Mouse (Mus musculus) neural tube, embryonic 14.5 days (tissue): Measurements from ENCODE around the gene Cpt1a. TPM values are rescaled to one million over a fixed set of nuclear protein-coding genes. Genes with fewer than 3 reads are reported as not detected.

Experiments
- ATAC-seq: fragments of 200-750 bp; cut with Nextera tagmentation; 2 replicates; pipeline ENCODE4 v1.8.0; 2017; ENCODE audit warnings: low read depth, mild to moderate bottlenecking, moderate TSS enrichment, moderate library complexity
- H3K27ac ChIP-seq: fragments of 300-500 bp; sonication (generic); 2 replicates; pipeline ENCODE4 v1.5.1; 2014; ENCODE audit warnings: low read depth, mild to moderate bottlenecking, control low read depth, low read length, moderate library complexity, mixed read lengths
- H3K27me3 ChIP-seq: fragments of 300-500 bp; sonication (generic); 2 replicates; pipeline ENCODE4 v1.6.1; 2014; ENCODE audit warnings: low read length; ENCODE audit not compliant: control insufficient read depth, insufficient read depth
- H3K36me3 ChIP-seq: fragments of 300-500 bp; sonication (generic); 2 replicates; pipeline ENCODE4 v1.6.1; 2014; ENCODE audit warnings: low read length, mixed read lengths; ENCODE audit not compliant: control insufficient read depth, insufficient read depth
- H3K4me1 ChIP-seq: fragments of 300-500 bp; sonication (generic); 2 replicates; pipeline ENCODE4 v1.6.1; 2014; ENCODE audit warnings: low read length; ENCODE audit not compliant: control insufficient read depth, insufficient read depth
- H3K4me2 ChIP-seq: fragments of 300-500 bp; sonication (generic); 2 replicates; pipeline ENCODE4 v1.6.1; 2014; ENCODE audit warnings: mild to moderate bottlenecking, low read depth, low read length, control low read depth
- H3K4me3 ChIP-seq: fragments of 300-500 bp; sonication (generic); 2 replicates; pipeline ENCODE4 v1.5.1; 2014; ENCODE audit warnings: low read depth, low read length, control low read depth, mixed read lengths
- H3K9ac ChIP-seq: fragments of 300-500 bp; sonication (generic); replicated peaks from 2 replicates; pipeline ENCODE4 v1.6.1; 2014; ENCODE audit warnings: low read depth, mild to moderate bottlenecking, control low read depth, low read length, mixed read lengths
- H3K9me3 ChIP-seq: fragments of 300-500 bp; sonication (generic); 2 replicates; pipeline ENCODE4 v1.6.1; 2016; ENCODE audit warnings: low read length; ENCODE audit not compliant: control insufficient read depth
- WGBS: fragments of 180-500 bp; shearing (Covaris S2); extraction: QIAGEN DNeasy Blood & Tissue Kit; methylation state at CpG from one replicate; pipeline ENCODE4 v1.1.7; 2014; 5-methylcytosine and 5-hydroxymethylcytosine counted together
- polyA plus RNA-seq: library from polyadenylated mRNA; unstranded; fragments of >200 nt; fragmentation: Nextera tagmentation; extraction: Ambion mirVana; gene quantifications from 2 replicates; pipeline ENCODE4 v1.2.1, GENCODE M21; 2014

Cpt1a gene
- polyA plus RNA-seq, 1 experiment from 2014 or later = 10.0 TPM

DNA sequence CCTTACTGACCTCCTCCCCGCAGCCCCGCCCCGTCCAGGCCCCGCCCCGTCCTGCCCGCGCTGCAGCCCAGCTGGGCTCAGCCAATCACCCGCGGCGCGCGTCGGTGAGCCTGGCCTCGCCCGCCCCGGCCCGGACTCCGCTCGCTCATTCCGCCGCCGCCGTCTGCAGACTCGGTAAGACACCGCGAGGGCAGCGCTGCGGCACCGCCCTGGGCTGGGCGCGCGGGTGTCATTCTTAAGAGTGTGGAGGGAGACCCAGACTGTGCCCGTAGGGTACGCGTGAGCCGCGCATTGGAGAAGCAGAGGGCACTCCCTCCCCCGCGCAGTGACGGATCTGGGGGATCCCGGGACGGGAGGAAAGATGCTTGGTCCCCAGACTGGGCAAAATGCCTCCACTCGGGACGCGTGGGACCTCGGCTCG is 1.1 kb downstream of the Cpt1a start:
- Histone ChIP-seq H3K36me3 (no peaks in the 10 kb centered on the region), H3K4me1 (peaks cover 10% of the 10 kb centered on the region; the same call in 1 of the 2 replicates), H3K9me3 (no peaks in the 10 kb centered on the region), H3K27me3 (peaks cover 21% of the 10 kb centered on the region), H3K9ac (peak overlapping the region; percentile 44; the same call in 1 of the 2 replicates), H3K27ac (no peak overlapping the region), H3K4me3 (peak overlapping the region; percentile 50), H3K4me2 (peak overlapping the region; percentile 57)
- 1% methylated on average over 46 of the region's 47 CpGs for WGBS
- ATAC-seq = peak; percentile 75

- H3K27ac ChIP-seq = no peak overlapping the region
- H3K27me3 ChIP-seq = peaks cover 21% of the 10 kb centered on the region
- peaks cover 10% of the 10 kb centered on the region; the same call in 1 of the 2 replicates for H3K4me1 ChIP-seq
- H3K9ac ChIP-seq = peak overlapping the region; percentile 44; the same call in 1 of the 2 replicates
- H3K9me3 ChIP-seq = no peaks in the 10 kb centered on the region
- 2% methylated on average over 34 of the region's 34 CpGs for WGBS
- peak overlapping the region; percentile 50 for H3K4me3 ChIP-seq
- peak overlapping the region; percentile 57 for H3K4me2 ChIP-seq
- no peaks in the 10 kb centered on the region for H3K36me3 ChIP-seq
- peak; percentile 18 for ATAC-seq
Observed at GRCm38 (mm10) chr19:3323753-3324270, 1.7 kb downstream of the Cpt1a start.

GRCm38 (mm10) chr19:3324271-3324811 is 2.2 kb downstream of the Cpt1a start:
- Histone ChIP-seq H3K27ac (peak overlapping the region; percentile 74), H3K4me3 (peak overlapping the region; percentile 50), H3K4me1 (peaks cover 10% of the 10 kb centered on the region; the same call in 1 of the 2 replicates), H3K4me2 (peak overlapping the region; percentile 57), H3K27me3 (peaks cover 21% of the 10 kb centered on the region), H3K36me3 (no peaks in the 10 kb centered on the region), H3K9ac (peak overlapping the region; percentile 32; the same call in 1 of the 2 replicates), H3K9me3 (no peaks in the 10 kb centered on the region)
- no peak for ATAC-seq
- 5% methylated on average over 17 of the region's 17 CpGs for WGBS

GRCm38 (mm10) chr19:3324931-3325711 is 3.0 kb downstream of the Cpt1a start:
- Histone ChIP-seq H3K4me3 (peak overlapping the region; percentile 50), H3K4me2 (peak overlapping the region; percentile 57), H3K36me3 (no peaks in the 10 kb centered on the region), H3K9ac (peak overlapping the region; percentile 32), H3K27me3 (peaks cover 21% of the 10 kb centered on the region), H3K27ac (peak overlapping the region; percentile 74), H3K4me1 (peaks cover 10% of the 10 kb centered on the region; the same call in 1 of the 2 replicates), H3K9me3 (no peaks in the 10 kb centered on the region)
- ATAC-seq = peak; percentile 75
- under 1% methylated on average over 59 of the region's 59 CpGs for WGBS

DNA sequence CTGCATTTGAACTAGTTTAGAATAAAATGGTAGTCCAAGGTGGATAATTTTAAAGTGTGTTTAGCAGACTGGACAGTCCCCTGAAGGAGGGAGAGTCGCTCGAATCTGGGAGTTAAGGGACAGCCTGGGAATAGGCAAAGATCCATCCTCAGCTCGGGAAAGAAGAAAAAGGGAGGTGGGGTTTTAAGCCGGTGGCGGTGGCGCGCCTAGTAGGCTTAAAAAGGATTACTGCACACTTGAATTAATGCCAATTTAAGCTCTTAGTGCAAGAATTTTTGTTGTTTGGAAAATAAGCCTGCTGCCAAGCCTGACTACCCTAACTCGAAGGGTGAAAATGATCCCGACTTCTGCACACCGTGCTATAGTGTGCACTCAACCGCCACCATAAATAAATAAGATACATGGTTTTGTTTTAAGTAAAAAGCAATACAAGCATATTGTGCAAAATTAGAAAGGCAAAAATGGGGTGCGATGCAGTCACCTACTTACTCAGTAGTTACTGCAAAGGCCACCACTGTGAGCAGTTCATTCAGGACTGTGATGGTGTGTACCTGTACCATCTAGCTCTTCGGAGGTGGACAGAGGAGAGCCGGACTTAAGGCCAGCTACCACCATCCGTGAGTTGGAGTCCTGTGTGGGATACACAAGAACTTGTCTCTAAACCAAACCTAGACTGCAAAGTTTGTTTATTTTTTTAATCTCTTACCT is 3.8 kb downstream of the Cpt1a start:
- 39% methylated on average over 15 of the region's 15 CpGs for WGBS
- no peak for ATAC-seq
- no peaks in the 10 kb centered on the region for H3K9me3 ChIP-seq
- peak overlapping the region; percentile 74 for H3K27ac ChIP-seq
- H3K4me3 ChIP-seq = peak overlapping the region; percentile 50
- peaks cover 10% of the 10 kb centered on the region; the same call in 1 of the 2 replicates for H3K4me1 ChIP-seq
- H3K36me3 ChIP-seq = no peaks in the 10 kb centered on the region
- peak overlapping the region; percentile 57 for H3K4me2 ChIP-seq
- H3K27me3 ChIP-seq = peaks cover 21% of the 10 kb centered on the region
- H3K9ac ChIP-seq = 0 out of 2 replicates have a peak overlapping the region, but pooled peaks have one; percentile 32

DNA sequence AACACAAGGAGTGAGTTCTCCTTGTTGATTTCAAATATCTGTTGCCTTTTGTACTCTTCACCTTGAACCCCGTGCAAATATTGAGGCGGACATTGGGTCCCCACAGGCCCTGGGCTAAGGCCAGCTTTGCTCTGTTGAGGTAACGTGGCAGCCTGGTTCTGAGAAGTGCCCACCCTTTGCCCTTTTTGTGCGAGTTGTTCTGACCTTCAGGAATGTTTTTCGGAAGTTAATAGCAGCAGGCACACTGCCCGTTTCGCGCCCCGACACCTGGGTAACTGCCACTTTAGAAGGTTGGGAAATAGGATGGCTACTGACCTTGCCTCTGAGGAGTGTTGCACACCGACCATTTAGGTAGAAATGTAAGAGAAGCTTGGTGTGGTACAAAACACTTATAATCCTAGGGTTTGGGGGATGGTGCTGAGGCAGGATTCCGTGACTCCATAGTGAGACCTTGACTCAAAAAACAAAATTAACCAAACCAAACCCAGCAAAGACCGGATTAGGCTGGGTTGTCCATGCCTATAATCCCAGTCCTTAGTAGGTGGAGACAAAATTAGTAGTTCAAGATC is 4.4 kb downstream of the Cpt1a start:
- Histone ChIP-seq H3K27me3 (peaks cover 18% of the 10 kb centered on the region), H3K27ac (no peak overlapping the region), H3K4me1 (peaks cover 10% of the 10 kb centered on the region; the same call in 1 of the 2 replicates), H3K9ac (no peak overlapping the region), H3K4me3 (no peak overlapping the region), H3K36me3 (no peaks in the 10 kb centered on the region), H3K9me3 (no peaks in the 10 kb centered on the region), H3K4me2 (peak overlapping the region; percentile 57; the same call in 1 of the 2 replicates)
- 88% methylated on average over 12 of the region's 12 CpGs for WGBS
- no peak for ATAC-seq

DNA sequence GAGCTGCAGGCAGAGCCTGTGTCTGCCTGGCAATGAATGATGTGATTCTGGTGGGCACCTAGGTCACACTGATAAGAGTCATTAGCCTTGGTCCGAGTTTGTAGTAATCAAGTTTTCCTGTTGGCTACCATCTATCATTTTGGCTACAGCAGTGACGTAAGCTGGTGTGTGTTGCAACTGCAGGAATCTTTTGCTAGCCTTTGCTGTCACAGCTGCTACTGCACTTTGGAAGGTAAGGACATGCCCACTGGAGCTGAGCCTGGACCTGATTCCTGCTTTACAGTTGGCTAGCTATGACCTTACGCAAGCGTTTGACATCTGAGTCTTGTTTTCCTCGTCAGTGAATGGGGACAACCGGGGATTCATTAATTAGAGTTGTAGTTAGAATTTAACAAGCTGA is 11.1 kb downstream of the Cpt1a start:
- Histone ChIP-seq H3K4me1 (0 out of 2 replicates have a peak, but pooled peaks cover 5% of the 10 kb centered on the region), H3K4me3 (no peak overlapping the region), H3K27me3 (no peaks in the 10 kb centered on the region), H3K9me3 (no peaks in the 10 kb centered on the region), H3K36me3 (no peaks in the 10 kb centered on the region), H3K4me2 (no peak overlapping the region), H3K9ac (no peak overlapping the region), H3K27ac (no peak overlapping the region)
- no peak for ATAC-seq
- WGBS = 60% methylated on average over 6 of the region's 6 CpGs

GRCm38 (mm10) chr19:3333694-3334515 is 11.8 kb downstream of the Cpt1a start:
- no peak for ATAC-seq
- Histone ChIP-seq H3K9ac (no peak overlapping the region), H3K4me3 (no peak overlapping the region), H3K27ac (no peak overlapping the region), H3K27me3 (no peaks in the 10 kb centered on the region), H3K4me2 (no peak overlapping the region), H3K9me3 (no peaks in the 10 kb centered on the region), H3K4me1 (0 out of 2 replicates have a peak, but pooled peaks cover 5% of the 10 kb centered on the region), H3K36me3 (no peaks in the 10 kb centered on the region)
- 54% methylated on average over 17 of the region's 17 CpGs for WGBS
